Mouse (Mus musculus): ENCODE measurements around the gene Agr3. TPM values are rescaled to one million over a fixed set of nuclear protein-coding genes. Genes with fewer than 3 reads are reported as not detected.

Agr3 gene
- polyA plus RNA-seq, 1 experiment from 2014 or later, result 5.7 TPM

DNA sequence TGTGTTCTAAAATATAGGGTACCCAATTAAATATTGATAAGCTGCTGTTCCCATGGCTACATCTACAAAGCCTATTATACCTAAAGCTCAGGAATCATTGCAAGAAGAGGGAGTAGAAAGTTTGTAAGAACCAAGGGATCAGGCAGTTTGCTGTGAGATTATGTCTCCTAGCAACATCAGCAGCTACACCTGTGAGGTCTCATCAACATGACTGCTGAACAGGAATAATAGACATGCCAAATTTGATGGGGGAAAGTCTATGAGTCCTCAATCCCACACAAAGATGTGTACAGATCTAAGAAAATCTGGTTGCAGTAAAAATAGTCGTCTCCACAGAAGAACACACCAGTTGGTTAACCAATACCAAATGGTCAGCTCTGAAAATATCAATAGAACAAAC is 26.3 kb downstream of the Agr3 start:
- H3K9me3 ChIP-seq (ENCODE audit: low read length), result no peaks in the 10 kb centered on the region
- no peak for DNase-seq (ENCODE audit: low spot score)
- H3K9ac ChIP-seq (replicated peaks; ENCODE audit: low read depth), result no peak overlapping the region
- ATAC-seq, result no peak
- H3K27ac ChIP-seq (ENCODE audit: low read length), result no peak overlapping the region
- H3K4me3 ChIP-seq (ENCODE audit: low read depth, low read length), result no peak overlapping the region
- H3K4me1 ChIP-seq (ENCODE audit: insufficient read depth, low read depth, low read length), result no peaks in the 10 kb centered on the region
- H3K4me2 ChIP-seq (replicated peaks; ENCODE audit: low read depth, low read length), result no peak overlapping the region
- TF ChIP-seq CTCF (IDR thresholded peaks at IDR 0.05), result no peak
- H3K36me3 ChIP-seq (ENCODE audit: insufficient read depth, low read length), result no peaks in the 10 kb centered on the region
- no peaks in the 10 kb centered on the region for H3K27me3 ChIP-seq (replicated peaks; ENCODE audit: insufficient read depth, low read length)
- WGBS, result 70% methylated on average over 1 of the region's 1 CpGs

DNA sequence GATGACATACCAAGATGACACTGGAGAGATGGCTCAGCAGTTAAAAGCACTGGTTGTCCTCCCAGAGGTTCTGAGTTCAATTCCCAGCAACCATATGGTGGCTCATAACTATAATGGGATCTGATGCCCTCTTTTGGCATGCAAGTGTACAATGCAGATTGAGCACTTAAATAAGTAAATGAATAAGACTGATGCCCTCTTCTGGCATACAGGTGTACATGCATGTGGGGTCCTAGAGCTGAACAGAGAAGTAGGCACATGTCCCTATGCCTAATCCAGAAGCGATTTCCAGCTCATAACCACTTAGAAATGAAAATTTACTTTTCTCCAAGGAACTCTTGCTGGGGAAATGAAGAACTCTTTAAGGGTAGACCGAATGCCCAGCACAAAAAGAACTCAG is 31.8 kb downstream of the Agr3 start:
- TF ChIP-seq EP300 (IDR thresholded peaks at IDR 0.05) (no peak), CTCF (IDR thresholded peaks at IDR 0.05) (peak; percentile 63)
- Histone ChIP-seq H3K9ac (replicated peaks; ENCODE audit: low read depth) (no peak overlapping the region), H3K4me3 (ENCODE audit: low read depth, low read length) (no peak overlapping the region), H3K4me2 (replicated peaks; ENCODE audit: low read depth, low read length) (no peak overlapping the region), H3K9me3 (ENCODE audit: low read length) (no peaks in the 10 kb centered on the region), H3K27me3 (replicated peaks; ENCODE audit: insufficient read depth, low read length) (no peaks in the 10 kb centered on the region), H3K4me1 (ENCODE audit: insufficient read depth, low read depth, low read length) (no peaks in the 10 kb centered on the region), H3K36me3 (ENCODE audit: insufficient read depth, low read length) (no peaks in the 10 kb centered on the region), H3K27ac (ENCODE audit: low read length) (no peak overlapping the region)
- 70% methylated on average over 2 of the region's 2 CpGs for WGBS
- DNase-seq (ENCODE audit: low spot score) (peak; percentile 32), ATAC-seq (no peak)

- Histone ChIP-seq H3K27me3 (replicated peaks; ENCODE audit: insufficient read depth, low read length) (no peaks in the 10 kb centered on the region), H3K4me1 (ENCODE audit: insufficient read depth, low read depth, low read length) (no peaks in the 10 kb centered on the region), H3K27ac (ENCODE audit: low read length) (no peak overlapping the region), H3K9me3 (ENCODE audit: low read length) (no peaks in the 10 kb centered on the region), H3K4me3 (ENCODE audit: low read depth, low read length) (no peak overlapping the region), H3K36me3 (ENCODE audit: insufficient read depth, low read length) (no peaks in the 10 kb centered on the region), H3K9ac (replicated peaks; ENCODE audit: low read depth) (no peak overlapping the region), H3K4me2 (replicated peaks; ENCODE audit: low read depth, low read length) (no peak overlapping the region)
- no peak for DNase-seq (ENCODE audit: low spot score)
- no peak for ATAC-seq
- WGBS, result 35% methylated on average over 7 of the region's 7 CpGs
- TF ChIP-seq EP300 (IDR thresholded peaks at IDR 0.05), result no peak
Measured at GRCm38 (mm10) chr12:35966098-35966767, 40.8 kb downstream of the Agr3 start.

DNA sequence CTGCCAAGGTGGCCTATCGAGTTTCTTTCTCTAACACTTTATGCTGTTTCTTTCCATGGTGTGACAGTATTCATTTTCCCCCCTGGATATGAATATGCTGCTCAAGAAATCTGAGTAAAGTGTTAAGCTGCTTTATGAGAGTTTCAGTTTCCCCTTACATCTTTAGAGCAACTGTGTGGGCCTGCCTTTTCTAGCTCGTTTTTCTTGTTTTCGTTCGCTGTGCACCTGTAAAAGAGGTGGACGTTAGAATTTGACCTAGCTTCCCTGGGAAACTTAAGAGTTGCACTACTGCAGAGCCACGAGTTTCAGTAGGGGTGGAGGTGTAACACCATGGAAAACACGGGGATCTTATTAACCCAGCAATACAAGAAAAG is 41.3 kb downstream of the Agr3 start:
- H3K36me3 ChIP-seq (ENCODE audit: insufficient read depth, low read length), result no peaks in the 10 kb centered on the region
- 52% methylated on average over 7 of the region's 7 CpGs for WGBS
- no peak overlapping the region for H3K9ac ChIP-seq (replicated peaks; ENCODE audit: low read depth)
- ATAC-seq (no peak), DNase-seq (ENCODE audit: low spot score) (no peak)
- no peaks in the 10 kb centered on the region for H3K4me1 ChIP-seq (ENCODE audit: insufficient read depth, low read depth, low read length)
- H3K27ac ChIP-seq (ENCODE audit: low read length), result no peak overlapping the region
- no peaks in the 10 kb centered on the region for H3K9me3 ChIP-seq (ENCODE audit: low read length)
- TF ChIP-seq EP300 (IDR thresholded peaks at IDR 0.05) (no peak), CTCF (IDR thresholded peaks at IDR 0.05) (no peak)
- H3K27me3 ChIP-seq (replicated peaks; ENCODE audit: insufficient read depth, low read length), result no peaks in the 10 kb centered on the region
- no peak overlapping the region for H3K4me3 ChIP-seq (ENCODE audit: low read depth, low read length)
- H3K4me2 ChIP-seq (replicated peaks; ENCODE audit: low read depth, low read length), result no peak overlapping the region

DNA sequence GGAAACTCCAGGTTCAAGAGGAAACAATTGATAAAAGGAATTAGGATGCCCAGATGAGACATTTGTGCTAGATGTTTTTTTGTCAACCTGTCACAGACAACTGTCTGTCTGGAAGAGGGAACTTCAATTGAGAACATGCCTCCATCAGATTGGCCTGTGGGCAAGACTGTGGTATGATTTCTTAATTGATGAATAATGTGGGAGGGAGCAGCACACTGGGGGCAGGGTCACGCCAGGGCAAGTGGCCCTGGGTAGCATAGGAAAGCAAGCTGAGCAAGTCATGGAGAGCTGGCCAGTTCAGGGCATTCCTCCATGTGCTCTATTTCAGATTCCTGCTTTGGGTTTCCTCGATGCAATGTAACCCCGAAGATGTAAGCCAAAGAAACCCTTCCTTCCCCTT is 50.5 kb downstream of the Agr3 start:
- Histone ChIP-seq H3K4me1 (ENCODE audit: insufficient read depth, low read depth, low read length) (no peaks in the 10 kb centered on the region), H3K4me2 (replicated peaks; ENCODE audit: low read depth, low read length) (no peak overlapping the region), H3K27me3 (replicated peaks; ENCODE audit: insufficient read depth, low read length) (no peaks in the 10 kb centered on the region), H3K9ac (replicated peaks; ENCODE audit: low read depth) (no peak overlapping the region), H3K9me3 (ENCODE audit: low read length) (no peaks in the 10 kb centered on the region), H3K27ac (ENCODE audit: low read length) (no peak overlapping the region), H3K36me3 (ENCODE audit: insufficient read depth, low read length) (no peaks in the 10 kb centered on the region), H3K4me3 (ENCODE audit: low read depth, low read length) (no peak overlapping the region)
- ATAC-seq (no peak), DNase-seq (ENCODE audit: low spot score) (no peak)
- WGBS, result 87% methylated on average over 3 of the region's 3 CpGs
- TF ChIP-seq EP300 (IDR thresholded peaks at IDR 0.05) (no peak), CTCF (IDR thresholded peaks at IDR 0.05) (no peak)

DNA sequence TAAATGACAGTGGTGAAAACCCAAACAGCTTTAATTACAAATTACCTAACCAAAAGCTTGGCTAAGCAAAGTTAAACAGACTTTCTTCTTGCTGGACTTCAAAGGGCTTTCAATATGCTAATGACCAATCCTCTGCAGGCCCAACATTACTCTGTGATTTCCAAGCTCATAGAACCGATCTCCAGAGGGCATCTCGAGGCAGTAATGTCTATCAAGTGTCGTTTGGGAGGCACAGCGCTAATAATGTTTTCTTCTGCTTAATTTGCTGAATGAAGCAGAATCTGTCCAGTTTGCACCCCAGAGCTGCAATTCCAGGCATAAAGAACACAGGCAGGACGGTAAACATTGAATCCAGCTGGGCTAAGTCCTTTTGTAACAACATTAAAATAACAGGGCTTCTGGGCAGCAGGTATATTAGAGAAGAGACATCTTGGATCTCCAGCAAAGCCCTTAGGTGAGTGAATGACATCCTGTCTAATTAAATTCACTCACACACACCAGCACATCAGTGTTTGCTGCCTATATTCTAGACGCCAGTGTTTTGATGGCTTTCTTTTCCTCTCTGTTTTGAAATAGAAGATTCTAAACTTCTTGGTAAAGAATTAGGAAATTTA is 52.3 kb downstream of the Agr3 start:
- no peaks in the 10 kb centered on the region for H3K27me3 ChIP-seq (replicated peaks; ENCODE audit: insufficient read depth, low read length)
- TF ChIP-seq EP300 (IDR thresholded peaks at IDR 0.05) (no peak), CTCF (IDR thresholded peaks at IDR 0.05) (no peak)
- H3K27ac ChIP-seq (ENCODE audit: low read length), result no peak overlapping the region
- 50% methylated on average over 6 of the region's 6 CpGs for WGBS
- H3K4me2 ChIP-seq (replicated peaks; ENCODE audit: low read depth, low read length), result no peak overlapping the region
- no peaks in the 10 kb centered on the region for H3K36me3 ChIP-seq (ENCODE audit: insufficient read depth, low read length)
- H3K9ac ChIP-seq (replicated peaks; ENCODE audit: low read depth), result no peak overlapping the region
- no peak for DNase-seq (ENCODE audit: low spot score)
- no peaks in the 10 kb centered on the region for H3K9me3 ChIP-seq (ENCODE audit: low read length)
- ATAC-seq, result no peak
- H3K4me1 ChIP-seq (ENCODE audit: insufficient read depth, low read depth, low read length), result no peaks in the 10 kb centered on the region
- H3K4me3 ChIP-seq (ENCODE audit: low read depth, low read length), result no peak overlapping the region

Data from lung, postnatal 0 days (tissue).